ENCODE assay signal across 11 mouse cellular contexts in the genomic region with DNA sequence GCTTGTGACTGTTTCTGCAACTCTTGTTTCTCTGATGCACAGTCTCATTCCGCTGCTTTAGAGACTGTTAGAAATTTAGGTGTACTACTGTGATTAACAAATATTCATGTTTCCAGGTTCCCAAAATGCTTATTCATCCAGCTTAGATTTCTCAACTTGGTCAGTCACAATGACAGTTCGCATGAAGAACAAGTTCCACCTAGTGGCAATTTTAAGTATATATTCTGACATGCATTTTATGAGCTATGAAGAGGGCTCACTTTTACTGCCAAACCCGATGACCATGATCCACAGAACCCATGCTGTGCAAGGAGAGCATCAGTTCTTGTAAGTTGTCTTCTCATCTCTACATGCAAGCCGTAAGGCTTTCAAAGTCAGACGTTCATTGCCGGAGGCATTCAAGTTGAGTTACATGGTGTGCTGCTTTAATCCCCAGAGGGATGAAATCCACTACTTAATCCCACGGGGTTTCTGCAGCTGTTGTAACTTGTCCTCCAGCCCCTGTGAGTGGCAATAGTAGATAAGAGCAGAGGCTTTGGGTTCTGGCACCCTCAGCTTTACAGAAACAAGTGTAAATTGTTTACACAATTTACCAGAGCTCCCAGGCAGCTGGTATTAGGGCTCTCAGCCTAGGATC. TPM values are rescaled to one million over a fixed set of nuclear protein-coding genes. Genes with fewer than 3 reads are reported as not detected.
A peak's percentile ranks its signal among the peaks of the same experiment; 100 is the strongest.
DNase-seq lines count a peak whose midpoint lies in the region; ATAC-seq and TF ChIP-seq lines count a peak whose summit lies in the region.
"Had no signal": no experiment of that assay in that cellular context is flagged by ENCODE, and none has a peak within 500 bp of the region (broad histone marks: within the 10 kb centered on the region; RNA-seq: fewer than 3 reads in every experiment).

No protein-coding gene starts in this region.

- H3K9me3 ChIP-seq in neural tube, embryonic 15.5 days (replicated peaks) = no peaks in the 10 kb centered on the region
- H3K9me3 ChIP-seq: hindbrain, embryonic 12.5 days; lung, embryonic 15.5 days had no signal

- H3K4me3 ChIP-seq in kidney, adult 2 months (ENCODE audit: insufficient read depth, low read depth, low read length) = no peak overlapping the region
- no peak overlapping the region for H3K4me3 ChIP-seq in neural tube, embryonic 15.5 days (replicated peaks)
- H3K4me3 ChIP-seq: hindbrain, embryonic 12.5 days; lung, embryonic 15.5 days had no signal

- no peaks in the 10 kb centered on the region for H3K4me1 ChIP-seq in kidney, adult 2 months (ENCODE audit: control insufficient read depth, insufficient read depth, low read length)
- no peaks in the 10 kb centered on the region for H3K4me1 ChIP-seq in neural tube, embryonic 15.5 days
- H3K4me1 ChIP-seq: hindbrain, embryonic 12.5 days had no signal

- peak; percentile 25; the same call in 1 of the 2 replicates for TF ChIP-seq CTCF in kidney, adult 2 months (conservative IDR thresholded peaks at IDR 0.05; ENCODE audit: insufficient read depth, insufficient read length, low read depth, low read length)

- no peak overlapping the region for H3K27ac ChIP-seq in kidney, adult 2 months (ENCODE audit: insufficient read depth, low read depth, low read length)
- no peak overlapping the region for H3K27ac ChIP-seq in neural tube, embryonic 15.5 days (replicated peaks)
- H3K27ac ChIP-seq: hindbrain, embryonic 12.5 days; lung, embryonic 15.5 days had no signal

- TF ChIP-seq POLR2A in kidney, adult 2 months (IDR thresholded peaks at IDR 0.05; ENCODE audit: low read depth, low read length) = no peak

- peak; percentile 85 for ATAC-seq in megakaryocyte progenitor cell, adult 5-6 weeks (replicated peaks; ENCODE audit: poor library complexity)
- ATAC-seq in neural tube, embryonic 15.5 days (ENCODE audit: low FRiP score) = no peak

- DNase-seq in adrenal gland, adult 2 months = peak; percentile 8
- no peak for DNase-seq in adrenal gland, adult 8-10 months
- peak; percentile 16 for DNase-seq in kidney, adult 2 months
- DNase-seq in kidney, adult 11 months = no peak
- peak; percentile 64 for DNase-seq in MN1 (ENCODE audit: low spot score)
- no peak for DNase-seq in urinary bladder, postnatal 14 days (ENCODE audit: low spot score)
- DNase-seq: cerebellum, postnatal 36 days had no signal

- no peak overlapping the region for H3K9ac ChIP-seq in neural tube, embryonic 15.5 days (replicated peaks)
- H3K9ac ChIP-seq: hindbrain, embryonic 12.5 days; lung, embryonic 15.5 days had no signal

- WGBS in kidney, adult 2 months = 39% methylated on average over 7 of the region's 7 CpGs
- 67% methylated on average over 7 of the region's 7 CpGs for WGBS in neural tube, embryonic 15.5 days

- H3K4me2 ChIP-seq in neural tube, embryonic 15.5 days = no peak overlapping the region
- H3K4me2 ChIP-seq: hindbrain, embryonic 12.5 days; lung, embryonic 15.5 days had no signal

- no peaks in the 10 kb centered on the region for H3K36me3 ChIP-seq in kidney, adult 2 months (ENCODE audit: control insufficient read depth, insufficient read depth, low read length)
- no peaks in the 10 kb centered on the region for H3K36me3 ChIP-seq in neural tube, embryonic 15.5 days
- H3K36me3 ChIP-seq: hindbrain, embryonic 12.5 days; lung, embryonic 15.5 days had no signal

- H3K27me3 ChIP-seq in kidney, adult 2 months (replicated peaks; ENCODE audit: control insufficient read depth, insufficient read depth, low read length) = no peaks in the 10 kb centered on the region; the same call in 1 of the 2 replicates
- no peaks in the 10 kb centered on the region for H3K27me3 ChIP-seq in neural tube, embryonic 15.5 days (replicated peaks)
- H3K27me3 ChIP-seq: hindbrain, embryonic 12.5 days had no signal

RNA-seq across cellular contexts. Expression of gene Acoxl, which starts 6.8 kb away (rescaled TPM):
- 1 to 10 TPM in 1 of 2 experiments, under 1 TPM in 1; 0.35 to 1.4 TPM for total RNA-seq in adrenal gland, adult 2 months (2021)
- polyA plus RNA-seq in adrenal gland, adult 2 months (2012; rRNA removed) = 0.60 and 0.94 TPM in 2 replicates
- total RNA-seq in adrenal gland, adult 8-10 months (2022) = 1 to 10 TPM in 2 of 4 experiments, under 1 TPM in 2; 0.38 to 1.9 (median 0.97) TPM
- 0.04 TPM in 1 of 2 replicates, not detected in the other for polyA plus RNA-seq in kidney, adult 2 months (2012; rRNA removed)
- not detected in 2 replicates for total RNA-seq in megakaryocyte progenitor cell, adult 5-6 weeks (2015)
- total RNA-seq in megakaryocyte progenitor cell, adult 5-6 weeks (2017) = 0.10 TPM in 1 of 2 replicates, not detected in the other
- 0.13 and 0.33 TPM in 2 replicates for polyA plus RNA-seq in neural tube, embryonic 15.5 days (2015; fragmentation: Nextera tagmentation; extraction: Ambion mirVana)

RNA-seq across cellular contexts. Expression of gene Bub1, which starts 13.8 kb away (rescaled TPM):
- total RNA-seq in adrenal gland, adult 2 months (2021) = 1 to 10 TPM in 1 of 2 experiments, under 1 TPM in 1; 0.24 to 1.2 TPM
- polyA plus RNA-seq in adrenal gland, adult 2 months (2012; rRNA removed) = 0.02 and 0.35 TPM in 2 replicates
- total RNA-seq in adrenal gland, adult 8-10 months (2022) = 1 to 10 TPM in 2 of 4 experiments, under 1 TPM in 2; 0.52 to 1.1 (median 0.89) TPM
- 0.08 TPM in 2 replicates for polyA plus RNA-seq in kidney, adult 2 months (2012; rRNA removed)
- total RNA-seq in megakaryocyte progenitor cell, adult 5-6 weeks (2015) = 60.6 and 75.7 TPM in 2 replicates
- 55.3 and 65.0 TPM in 2 replicates for total RNA-seq in megakaryocyte progenitor cell, adult 5-6 weeks (2017)
- polyA plus RNA-seq in neural tube, embryonic 15.5 days (2015; fragmentation: Nextera tagmentation; extraction: Ambion mirVana) = 5.3 and 13.7 TPM in 2 replicates

RNA-seq across cellular contexts. Expression of gene Mtln, which starts 53.2 kb away (rescaled TPM):
- 100 to 1,000 TPM in 1 of 2 experiments, 10 to 100 TPM in 1; 84.2 to 104 TPM for total RNA-seq in adrenal gland, adult 2 months (2021)
- polyA plus RNA-seq in adrenal gland, adult 2 months (2012; rRNA removed) = 78.5 and 116 TPM in 2 replicates
- total RNA-seq in adrenal gland, adult 8-10 months (2022) = 100 to 1,000 TPM in 1 of 4 experiments, 10 to 100 TPM in 3; 59.5 to 127 (median 77.8) TPM
- 70.5 and 92.9 TPM in 2 replicates for polyA plus RNA-seq in kidney, adult 2 months (2012; rRNA removed)
- 24.5 and 25.1 TPM in 2 replicates for total RNA-seq in megakaryocyte progenitor cell, adult 5-6 weeks (2015)
- total RNA-seq in megakaryocyte progenitor cell, adult 5-6 weeks (2017) = 31.2 and 43.8 TPM in 2 replicates
- 54.4 and 61.3 TPM in 2 replicates for polyA plus RNA-seq in neural tube, embryonic 15.5 days (2015; fragmentation: Nextera tagmentation; extraction: Ambion mirVana)

RNA-seq across cellular contexts. Expression of gene Nphp1, which starts 56.8 kb away (rescaled TPM):
- 10 to 100 TPM; 21.1 to 25.7 TPM for total RNA-seq in adrenal gland, adult 2 months (2021)
- 4.9 and 5.6 TPM in 2 replicates for polyA plus RNA-seq in adrenal gland, adult 2 months (2012; rRNA removed)
- total RNA-seq in adrenal gland, adult 8-10 months (2022) = 10 to 100 TPM; 16.8 to 35.0 (median 24.4) TPM
- 21.0 and 25.9 TPM in 2 replicates for polyA plus RNA-seq in kidney, adult 2 months (2012; rRNA removed)
- 8.2 and 10.2 TPM in 2 replicates for total RNA-seq in megakaryocyte progenitor cell, adult 5-6 weeks (2015)
- total RNA-seq in megakaryocyte progenitor cell, adult 5-6 weeks (2017) = 12.9 and 14.9 TPM in 2 replicates
- 11.8 and 16.9 TPM in 2 replicates for polyA plus RNA-seq in neural tube, embryonic 15.5 days (2015; fragmentation: Nextera tagmentation; extraction: Ambion mirVana)

Comparison
In these comparisons a context has a peak if more than half of its experiments do, and no peak if none do; other contexts are left out.
1. DNase-seq: peak in adrenal gland, adult 2 months (single experiment), kidney, adult 2 months (single experiment) and MN1 (single experiment); none in adrenal gland, adult 8-10 months (single experiment), kidney, adult 11 months (single experiment) and urinary bladder, postnatal 14 days (single experiment).
2. RNA of gene Bub1, which starts 13.8 kb away (total RNA-seq): 55.3 to 75.7 TPM in megakaryocyte progenitor cell, adult 5-6 weeks; 0.24 to 1.2 TPM in adrenal gland, adult 2 months and 0.52 to 1.1 TPM in adrenal gland, adult 8-10 months; every median in the first group is over 10 times any median in the second.